ENCODE assay signal across 8 mouse cellular contexts in the genomic region with DNA sequence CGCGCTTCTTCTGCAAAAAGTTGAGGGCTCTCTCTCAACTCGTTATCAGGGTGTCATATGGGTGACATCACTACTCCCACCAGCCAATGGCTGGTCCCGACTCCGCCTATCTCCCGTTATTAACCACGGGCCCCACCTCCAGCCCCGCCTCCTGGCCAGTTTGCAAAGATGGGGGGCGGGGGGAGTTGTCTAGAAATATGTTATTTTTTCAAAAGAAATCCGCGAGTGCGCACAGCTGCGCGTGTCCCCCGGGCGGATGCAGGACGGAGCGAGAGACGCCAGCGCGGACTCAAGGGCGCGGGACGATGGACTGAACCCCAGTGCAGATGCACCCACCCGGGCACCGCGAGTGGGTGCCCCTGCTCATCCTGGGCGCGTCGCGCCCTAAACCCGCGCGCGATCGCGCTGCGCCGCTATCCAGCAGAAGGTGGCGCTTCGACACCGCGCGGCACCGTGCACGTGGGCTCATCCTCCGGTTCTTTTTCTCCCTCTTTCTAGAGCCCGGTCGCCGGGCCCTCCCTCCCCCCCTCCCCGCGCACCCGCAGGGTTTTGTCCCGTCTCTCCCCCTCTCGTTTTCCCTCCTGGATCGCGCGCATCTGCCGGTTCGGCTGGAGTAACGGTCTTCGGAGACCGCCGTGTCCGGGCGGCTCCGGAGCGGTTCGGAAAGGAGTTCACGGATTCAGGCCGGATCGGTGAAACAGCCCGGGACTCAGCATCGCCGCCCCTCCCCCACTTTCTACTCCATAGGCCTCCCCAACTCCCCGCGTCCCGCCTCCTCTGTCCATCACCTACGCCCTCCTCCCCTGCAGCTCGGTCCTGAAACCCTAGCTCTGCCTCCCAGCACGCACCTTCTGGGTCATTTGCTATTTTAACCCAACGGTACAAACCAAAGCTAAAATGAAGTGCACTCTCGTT. TPM values are rescaled to one million over a fixed set of nuclear protein-coding genes. Genes with fewer than 3 reads are reported as not detected.
DNase-seq lines count a peak whose midpoint lies in the region; ATAC-seq and TF ChIP-seq lines count a peak whose summit lies in the region.

No protein-coding gene starts in this region.

- ATAC-seq in embryonic facial prominence, embryonic 11.5 days (replicated peaks; ENCODE audit: insufficient number of reproducible peaks, low FRiP score, low TSS enrichment, low read depth): peak; percentile 90
- ATAC-seq in midbrain, embryonic 11.5 days (ENCODE audit: low FRiP score): peak; percentile 92
- ATAC-seq in activated CD4-positive, CD25-positive, alpha-beta regulatory T cell, adult 4 months: no peak

- peak overlapping the region; percentile 68 for H3K4me3 ChIP-seq in embryonic facial prominence, embryonic 11.5 days (ENCODE audit: low read depth, low read length)
- peak overlapping the region; percentile 49 for H3K4me3 ChIP-seq in heart, adult 2 months
- peak overlapping the region; percentile 99 for H3K4me3 ChIP-seq in midbrain, embryonic 11.5 days (ENCODE audit: low read depth, low read length)
- H3K4me3 ChIP-seq in small intestine, adult 2 months (ENCODE audit: low read depth, low read length): peak overlapping the region; percentile 43

- TF ChIP-seq CTCF in heart, adult 2 months (IDR thresholded peaks at IDR 0.05): peak; percentile 75
- no peak for TF ChIP-seq CTCF in small intestine, adult 2 months (IDR thresholded peaks at IDR 0.05; ENCODE audit: extremely low read depth, insufficient read length, insufficient replicate concordance, low read depth, low read length)

- H3K36me3 ChIP-seq in embryonic facial prominence, embryonic 11.5 days (replicated peaks; ENCODE audit: control insufficient read depth, insufficient read depth, low read depth, low read length): no peaks in the 10 kb centered on the region
- no peaks in the 10 kb centered on the region for H3K36me3 ChIP-seq in heart, adult 2 months (ENCODE audit: control insufficient read depth, insufficient read depth, low read length)
- H3K36me3 ChIP-seq in midbrain, embryonic 11.5 days (ENCODE audit: control insufficient read depth, insufficient read depth, low read length): peaks cover 9% of the 10 kb centered on the region
- H3K36me3 ChIP-seq in small intestine, adult 2 months (ENCODE audit: control insufficient read depth, insufficient read depth, low read length): no peaks in the 10 kb centered on the region

- H3K4me1 ChIP-seq in embryonic facial prominence, embryonic 11.5 days (ENCODE audit: control insufficient read depth, insufficient read depth, low read length): no peaks in the 10 kb centered on the region
- no peaks in the 10 kb centered on the region for H3K4me1 ChIP-seq in heart, adult 2 months (ENCODE audit: control insufficient read depth, insufficient read depth, low read length)
- peaks cover 10% of the 10 kb centered on the region for H3K4me1 ChIP-seq in midbrain, embryonic 11.5 days (ENCODE audit: control insufficient read depth, insufficient read depth, low read length)
- H3K4me1 ChIP-seq in small intestine, adult 2 months (ENCODE audit: control insufficient read depth, insufficient read depth, insufficient read length, low read length): peaks cover 7% of the 10 kb centered on the region

- TF ChIP-seq POLR2A in heart, adult 2 months (IDR thresholded peaks at IDR 0.05; ENCODE audit: insufficient read depth, low read depth, low read length): no peak
- TF ChIP-seq POLR2A in small intestine, adult 2 months (IDR thresholded peaks at IDR 0.05; ENCODE audit: low read depth, low read length): no peak

- H3K9me3 ChIP-seq in embryonic facial prominence, embryonic 11.5 days (replicated peaks; ENCODE audit: control insufficient read depth, low read length): no peaks in the 10 kb centered on the region
- no peaks in the 10 kb centered on the region for H3K9me3 ChIP-seq in midbrain, embryonic 11.5 days (ENCODE audit: control insufficient read depth, low read length)

- peak; percentile 94 for DNase-seq in brain, adult 2 months (ENCODE audit: low read depth, low spot score)
- DNase-seq in embryonic facial prominence, embryonic 11.5 days (ENCODE audit: low spot score): peak; percentile 99
- DNase-seq in heart, adult 2 months: peak; percentile 49 to 54
- DNase-seq in kidney, adult 8-10 months: peak; percentile 5 to 13
- DNase-seq in left cerebral cortex, postnatal 4 days: peak; percentile 99
- peak; percentile 99 for DNase-seq in midbrain, embryonic 11.5 days (ENCODE audit: low spot score, missing footprints)

- H3K79me2 ChIP-seq in heart, adult 2 months (replicated peaks; ENCODE audit: control insufficient read depth, insufficient read depth, low read length): no peaks in the 10 kb centered on the region

- no peak for TF ChIP-seq EP300 in heart, adult 2 months (IDR thresholded peaks at IDR 0.05; ENCODE audit: insufficient read depth, low read depth, low read length)

- H3K9ac ChIP-seq in embryonic facial prominence, embryonic 11.5 days (replicated peaks; ENCODE audit: low read length): peak overlapping the region; percentile 89
- H3K9ac ChIP-seq in heart, adult 2 months (ENCODE audit: low read depth, low read length): no peak overlapping the region
- H3K9ac ChIP-seq in midbrain, embryonic 11.5 days (ENCODE audit: low read length): peak overlapping the region; percentile 100

- no peaks in the 10 kb centered on the region for H3K27me3 ChIP-seq in embryonic facial prominence, embryonic 11.5 days (ENCODE audit: control insufficient read depth, insufficient read depth, low read length)
- peaks cover 11% of the 10 kb centered on the region for H3K27me3 ChIP-seq in heart, adult 2 months (ENCODE audit: control insufficient read depth, insufficient read depth, low read length)
- no peaks in the 10 kb centered on the region for H3K27me3 ChIP-seq in midbrain, embryonic 11.5 days (ENCODE audit: control insufficient read depth, insufficient read depth, low read length)
- peaks cover 35% of the 10 kb centered on the region for H3K27me3 ChIP-seq in small intestine, adult 2 months (ENCODE audit: control insufficient read depth, insufficient read depth, low read length)

- H3K4me2 ChIP-seq in embryonic facial prominence, embryonic 11.5 days (ENCODE audit: low read depth, low read length): peak overlapping the region; percentile 78
- peak overlapping the region; percentile 69 for H3K4me2 ChIP-seq in midbrain, embryonic 11.5 days

- peak overlapping the region; percentile 97 for H3K27ac ChIP-seq in embryonic facial prominence, embryonic 11.5 days (replicated peaks; ENCODE audit: low read depth, low read length)
- H3K27ac ChIP-seq in heart, adult 2 months: no peak overlapping the region
- H3K27ac ChIP-seq in midbrain, embryonic 11.5 days (ENCODE audit: low read depth, low read length): peak overlapping the region; percentile 99
- H3K27ac ChIP-seq in small intestine, adult 2 months (ENCODE audit: insufficient read depth, low read depth, low read length): no peak overlapping the region

- intact Hi-C loops in heart, adult 2 months (cut with DNase I): loop anchor here (5.0 kb wide), 1 partner anchor 1089 kb away; no protein-coding TSS in a partner anchor
- intact Hi-C loops in left cerebral cortex, postnatal 4 days (cut with DNase I): loop anchor here (2.0 to 10.0 kb wide), 4 partner anchors 252 to 1090 kb away; no protein-coding TSS in a partner anchor

- under 1% methylated on average over 65 of the region's 83 CpGs for WGBS in embryonic facial prominence, embryonic 11.5 days
- under 1% methylated on average over 79 of the region's 83 CpGs for WGBS in heart, adult 2 months
- WGBS in midbrain, embryonic 11.5 days: under 1% methylated on average over 82 of the region's 83 CpGs
- WGBS in small intestine, adult 2 months: 3% methylated on average over 83 of the region's 83 CpGs

RNA-seq across cellular contexts. Expression of gene Sox11, which starts 0.6 kb away (rescaled TPM):
- polyA plus RNA-seq in embryonic facial prominence, embryonic 11.5 days (2014; fragmentation: Nextera tagmentation; extraction: Ambion mirVana): 444 and 508 TPM in 2 replicates
- under 1 TPM in 1 of 2 experiments, not detected in 1; 0.05 TPM for total RNA-seq in heart, adult 2 months (2021)
- polyA plus RNA-seq in heart, adult 2 months (2012; rRNA removed): 0.02 and 0.03 TPM in 2 replicates
- total RNA-seq in left cerebral cortex, postnatal 4 days (2021): 100 to 1,000 TPM; 194 to 222 TPM
- polyA plus RNA-seq in midbrain, embryonic 11.5 days (2014; fragmentation: Nextera tagmentation; extraction: Ambion mirVana): 618 and 725 TPM in 2 replicates
- polyA plus RNA-seq in small intestine, adult 2 months (2012; rRNA removed): 0.10 and 0.13 TPM in 2 replicates
- polyA plus RNA-seq in activated CD4-positive, CD25-positive, alpha-beta regulatory T cell, adult 4 months (2017; shearing (Covaris generic)): under 1 TPM in 1 of 2 experiments, not detected in 1; 0.11 TPM

Comparison
In these comparisons a context has a peak if more than half of its experiments do, and no peak if none do; other contexts are left out.
1. DNase-seq: peak in every context shown above with its lines; median percentile 99 in embryonic facial prominence, embryonic 11.5 days; 99 in left cerebral cortex, postnatal 4 days; 99 in midbrain, embryonic 11.5 days; 94 in brain, adult 2 months; 52 in heart, adult 2 months; 9 in kidney, adult 8-10 months.
2. H3K27ac ChIP-seq: peak in embryonic facial prominence, embryonic 11.5 days (single experiment) and midbrain, embryonic 11.5 days (single experiment); none in heart, adult 2 months (single experiment) and small intestine, adult 2 months (single experiment).
3. H3K4me3 ChIP-seq: peak in every context shown above with its lines; median percentile 99 in midbrain, embryonic 11.5 days; 68 in embryonic facial prominence, embryonic 11.5 days; 49 in heart, adult 2 months; 43 in small intestine, adult 2 months.
4. RNA of gene Sox11, which starts 0.6 kb away (polyA plus RNA-seq): 618 to 725 TPM in midbrain, embryonic 11.5 days and 444 to 508 TPM in embryonic facial prominence, embryonic 11.5 days; 0.10 to 0.13 TPM in small intestine, adult 2 months, 0.11 TPM in activated CD4-positive, CD25-positive, alpha-beta regulatory T cell, adult 4 months and 0.02 to 0.03 TPM in heart, adult 2 months; every median in the first group is over 100 times any median in the second.